Mouse (Mus musculus): ENCODE measurements around the gene Sypl. TPM values are rescaled to one million over a fixed set of nuclear protein-coding genes. Genes with fewer than 3 reads are reported as not detected.

Sypl gene
- polyA plus RNA-seq, 1 experiment from 2014 or later = 179 TPM

GRCm38 (mm10) chr12:32963858-32964257 lies 10.2 kb downstream of the Sypl start:
- H3K27ac ChIP-seq = no peak overlapping the region
- H3K36me3 ChIP-seq (ENCODE audit: insufficient read depth, low read length) = peaks cover 3% of the 10 kb centered on the region; the same call in 1 of the 2 replicates
- DNase-seq (ENCODE audit: low spot score) (no peak), ATAC-seq (replicated peaks; ENCODE audit: low FRiP score, low read depth) (no peak)
- no peaks in the 10 kb centered on the region for H3K27me3 ChIP-seq (ENCODE audit: insufficient read depth, low read length)
- H3K4me3 ChIP-seq (replicated peaks; ENCODE audit: low read depth, low read length) = no peak overlapping the region
- no peak overlapping the region for H3K4me2 ChIP-seq (ENCODE audit: low read length)
- no peak overlapping the region for H3K9ac ChIP-seq (ENCODE audit: low read depth, low read length)
- H3K4me1 ChIP-seq (replicated peaks; ENCODE audit: insufficient read depth, low read length) = peaks cover 26% of the 10 kb centered on the region
- WGBS = 84% methylated on average over 4 of the region's 4 CpGs
- TF ChIP-seq CTCF (IDR thresholded peaks at IDR 0.05; ENCODE audit: low read depth) = no peak
- H3K9me3 ChIP-seq (replicated peaks; ENCODE audit: low read length) = no peaks in the 10 kb centered on the region

GRCm38 (mm10) chr12:32972287-32972686 lies 18.6 kb downstream of the Sypl start:
- Histone ChIP-seq H3K4me3 (replicated peaks; ENCODE audit: low read depth, low read length) (no peak overlapping the region), H3K9me3 (replicated peaks; ENCODE audit: low read length) (no peaks in the 10 kb centered on the region), H3K4me2 (ENCODE audit: low read length) (no peak overlapping the region), H3K27me3 (ENCODE audit: insufficient read depth, low read length) (no peaks in the 10 kb centered on the region), H3K27ac (no peak overlapping the region), H3K9ac (ENCODE audit: low read depth, low read length) (no peak overlapping the region), H3K36me3 (ENCODE audit: insufficient read depth, low read length) (peaks cover 21% of the 10 kb centered on the region), H3K4me1 (replicated peaks; ENCODE audit: insufficient read depth, low read length) (no peaks in the 10 kb centered on the region)
- ATAC-seq (replicated peaks; ENCODE audit: low FRiP score, low read depth) (no peak), DNase-seq (ENCODE audit: low spot score) (no peak)
- 85% methylated on average over 1 of the region's 1 CpGs for WGBS
- no peak for TF ChIP-seq CTCF (IDR thresholded peaks at IDR 0.05; ENCODE audit: low read depth)

GRCm38 (mm10) chr12:32974893-32975292 lies 21.2 kb downstream of the Sypl start:
- no peak overlapping the region for H3K4me2 ChIP-seq (ENCODE audit: low read length)
- no peak for TF ChIP-seq CTCF (IDR thresholded peaks at IDR 0.05; ENCODE audit: low read depth)
- H3K9ac ChIP-seq (ENCODE audit: low read depth, low read length) = no peak overlapping the region
- no peaks in the 10 kb centered on the region for H3K4me1 ChIP-seq (replicated peaks; ENCODE audit: insufficient read depth, low read length)
- DNase-seq (ENCODE audit: low spot score) = no peak
- H3K9me3 ChIP-seq (replicated peaks; ENCODE audit: low read length) = no peaks in the 10 kb centered on the region
- peaks cover 16% of the 10 kb centered on the region; the same call in 1 of the 2 replicates for H3K36me3 ChIP-seq (ENCODE audit: insufficient read depth, low read length)
- ATAC-seq (replicated peaks; ENCODE audit: low FRiP score, low read depth) = no peak
- H3K27ac ChIP-seq = no peak overlapping the region
- no peaks in the 10 kb centered on the region for H3K27me3 ChIP-seq (ENCODE audit: insufficient read depth, low read length)
- H3K4me3 ChIP-seq (replicated peaks; ENCODE audit: low read depth, low read length) = no peak overlapping the region

GRCm38 (mm10) chr12:32975501-32975900 lies 21.8 kb downstream of the Sypl start:
- no peak overlapping the region for H3K9ac ChIP-seq (ENCODE audit: low read depth, low read length)
- no peak overlapping the region for H3K27ac ChIP-seq
- TF ChIP-seq CTCF (IDR thresholded peaks at IDR 0.05; ENCODE audit: low read depth) = no peak
- ATAC-seq (replicated peaks; ENCODE audit: low FRiP score, low read depth) = no peak
- WGBS = 76% methylated on average over 3 of the region's 3 CpGs
- H3K9me3 ChIP-seq (replicated peaks; ENCODE audit: low read length) = no peaks in the 10 kb centered on the region
- H3K36me3 ChIP-seq (ENCODE audit: insufficient read depth, low read length) = 0 out of 2 replicates have a peak, but pooled peaks cover 13% of the 10 kb centered on the region
- H3K4me2 ChIP-seq (ENCODE audit: low read length) = no peak overlapping the region
- H3K4me3 ChIP-seq (replicated peaks; ENCODE audit: low read depth, low read length) = no peak overlapping the region
- no peaks in the 10 kb centered on the region for H3K27me3 ChIP-seq (ENCODE audit: insufficient read depth, low read length)
- DNase-seq (ENCODE audit: low spot score) = no peak
- no peaks in the 10 kb centered on the region for H3K4me1 ChIP-seq (replicated peaks; ENCODE audit: insufficient read depth, low read length)

- H3K4me2 ChIP-seq (ENCODE audit: low read length) = no peak overlapping the region
- no peaks in the 10 kb centered on the region for H3K4me1 ChIP-seq (replicated peaks; ENCODE audit: insufficient read depth, low read length)
- H3K9ac ChIP-seq (ENCODE audit: low read depth, low read length) = no peak overlapping the region
- H3K27me3 ChIP-seq (ENCODE audit: insufficient read depth, low read length) = no peaks in the 10 kb centered on the region
- no peak overlapping the region for H3K4me3 ChIP-seq (replicated peaks; ENCODE audit: low read depth, low read length)
- H3K36me3 ChIP-seq (ENCODE audit: insufficient read depth, low read length) = no peaks in the 10 kb centered on the region
- ATAC-seq (replicated peaks; ENCODE audit: low FRiP score, low read depth) (no peak), DNase-seq (ENCODE audit: low spot score) (no peak)
- no peak overlapping the region for H3K27ac ChIP-seq
- 90% methylated on average over 1 of the region's 1 CpGs for WGBS
- no peak for TF ChIP-seq CTCF (IDR thresholded peaks at IDR 0.05; ENCODE audit: low read depth)
- no peaks in the 10 kb centered on the region for H3K9me3 ChIP-seq (replicated peaks; ENCODE audit: low read length)
These were observed 28.9 kb downstream of the Sypl start for GRCm38 (mm10) chr12:32982631-32983030.

- no peak overlapping the region for H3K4me3 ChIP-seq (replicated peaks; ENCODE audit: low read depth, low read length)
- no peaks in the 10 kb centered on the region for H3K27me3 ChIP-seq (ENCODE audit: insufficient read depth, low read length)
- H3K9me3 ChIP-seq (replicated peaks; ENCODE audit: low read length) = no peaks in the 10 kb centered on the region
- TF ChIP-seq CTCF (IDR thresholded peaks at IDR 0.05; ENCODE audit: low read depth) = no peak
- no peak for DNase-seq (ENCODE audit: low spot score)
- no peak overlapping the region for H3K9ac ChIP-seq (ENCODE audit: low read depth, low read length)
- H3K4me1 ChIP-seq (replicated peaks; ENCODE audit: insufficient read depth, low read length) = no peaks in the 10 kb centered on the region
- H3K36me3 ChIP-seq (ENCODE audit: insufficient read depth, low read length) = no peaks in the 10 kb centered on the region
- ATAC-seq (replicated peaks; ENCODE audit: low FRiP score, low read depth) = no peak
- H3K4me2 ChIP-seq (ENCODE audit: low read length) = no peak overlapping the region
- 89% methylated on average over 1 of the region's 1 CpGs for WGBS
- H3K27ac ChIP-seq = no peak overlapping the region
These were observed 29.4 kb downstream of the Sypl start for GRCm38 (mm10) chr12:32983081-32983480.

GRCm38 (mm10) chr12:32986284-32986683 lies 32.6 kb downstream of the Sypl start:
- no peaks in the 10 kb centered on the region for H3K4me1 ChIP-seq (replicated peaks; ENCODE audit: insufficient read depth, low read length)
- no peaks in the 10 kb centered on the region for H3K9me3 ChIP-seq (replicated peaks; ENCODE audit: low read length)
- H3K27me3 ChIP-seq (ENCODE audit: insufficient read depth, low read length) = no peaks in the 10 kb centered on the region
- no peak for TF ChIP-seq CTCF (IDR thresholded peaks at IDR 0.05; ENCODE audit: low read depth)
- no peaks in the 10 kb centered on the region for H3K36me3 ChIP-seq (ENCODE audit: insufficient read depth, low read length)
- H3K4me2 ChIP-seq (ENCODE audit: low read length) = no peak overlapping the region
- WGBS = 46% methylated on average over 1 of the region's 1 CpGs
- no peak overlapping the region for H3K27ac ChIP-seq
- DNase-seq (ENCODE audit: low spot score) (no peak), ATAC-seq (replicated peaks; ENCODE audit: low FRiP score, low read depth) (no peak)
- H3K9ac ChIP-seq (ENCODE audit: low read depth, low read length) = no peak overlapping the region
- no peak overlapping the region for H3K4me3 ChIP-seq (replicated peaks; ENCODE audit: low read depth, low read length)

All from kidney, postnatal 0 days (tissue).